Mouse (Mus musculus): ENCODE data around the gene Asb13.

- TF ChIP-seq CTCF (IDR thresholded peaks at IDR 0.05; ENCODE audit: borderline replicate concordance, insufficient read depth, low read length): no peak
- TF ChIP-seq POLR2A (IDR thresholded peaks at IDR 0.05; ENCODE audit: low read depth, low read length): no peak
These were observed 37.6 kb upstream of the Asb13 start for GRCm38 (mm10) chr13:3596232-3596631.

Data from embryonic fibroblast, embryonic 13.5 days (primary cell).